Mouse (Mus musculus) stomach, postnatal 0 days (tissue): ENCODE data around the gene Glt28d2. TPM values are rescaled to one million over a fixed set of nuclear protein-coding genes. Genes with fewer than 3 reads are reported as not detected.
A peak's percentile ranks its signal among the peaks of the same experiment; 100 is the strongest.

ENCODE experiments used
- ATAC-seq: fragments of 200-750 bp; cut with Nextera tagmentation; 2 replicates; pipeline ENCODE4 v1.8.0; 2017; ENCODE audit not compliant: low FRiP score, low TSS enrichment
- DNase-seq: peaks from one replicate; pipeline ENCODE4 v3.0.0-alpha.2; 2016; ENCODE audit warnings: low spot score
- H3K27ac ChIP-seq: fragments of 300-500 bp; sonication (generic); replicated peaks from 2 replicates; pipeline ENCODE4 v1.5.1; 2014; ENCODE audit warnings: mild to moderate bottlenecking, control low read depth
- H3K27me3 ChIP-seq: fragments of 300-500 bp; sonication (generic); 2 replicates; pipeline ENCODE4 v1.6.1; 2014; ENCODE audit warnings: low read length; ENCODE audit not compliant: control insufficient read depth, insufficient read depth
- H3K36me3 ChIP-seq: fragments of 300-500 bp; sonication (generic); 2 replicates; pipeline ENCODE4 v1.6.1; 2014; ENCODE audit warnings: low read length, mixed read lengths; ENCODE audit not compliant: control insufficient read depth, insufficient read depth
- H3K4me1 ChIP-seq: fragments of 300-500 bp; sonication (generic); replicated peaks from 2 replicates; pipeline ENCODE4 v1.6.1; 2014; ENCODE audit warnings: antibody characterized with exemption; ENCODE audit not compliant: control insufficient read depth, insufficient read depth
- H3K4me2 ChIP-seq: fragments of 300-500 bp; sonication (generic); replicated peaks from 2 replicates; pipeline ENCODE4 v1.6.1; 2014; ENCODE audit warnings: low read depth, mild to moderate bottlenecking, control low read depth, moderate library complexity
- H3K4me3 ChIP-seq: fragments of 300-500 bp; sonication (generic); 2 replicates; pipeline ENCODE4 v1.5.1; 2014; ENCODE audit warnings: low read depth, low read length, control low read depth
- H3K9ac ChIP-seq: fragments of 300-500 bp; sonication (generic); 2 replicates; pipeline ENCODE4 v1.6.1; 2014; ENCODE audit warnings: mild to moderate bottlenecking, low read length, control low read depth, mixed read lengths
- H3K9me3 ChIP-seq: fragments of 300-500 bp; sonication (generic); 2 replicates; pipeline ENCODE4 v1.6.1; 2016; ENCODE audit warnings: low read length; ENCODE audit not compliant: control insufficient read depth
- CTCF ChIP-seq: IDR thresholded peaks from 2 replicates; pipeline ENCODE4 v1.5.1; 2016; ENCODE audit warnings: antibody characterized with exemption, low read depth, mild to moderate bottlenecking, moderate library complexity
- EP300 ChIP-seq: optimal IDR thresholded peaks from 2 replicates; pipeline ENCODE3; 2016; ENCODE audit warnings: antibody characterized with exemption
- WGBS: fragments of 180-500 bp; shearing (Covaris S2); extraction: QIAGEN DNeasy Blood & Tissue Kit; methylation state at CpG from one replicate; pipeline ENCODE4 v1.1.7; 2014; 5-methylcytosine and 5-hydroxymethylcytosine counted together
- polyA plus RNA-seq: library from polyadenylated mRNA; unstranded; fragments of >200 nt; fragmentation: Nextera tagmentation; extraction: Ambion mirVana; gene quantifications from 2 replicates; pipeline ENCODE4 v1.2.1, GENCODE M21; 2015

Gene Glt28d2
- polyA plus RNA-seq, 1 experiment from 2014 or later = 6.5 TPM

DNA sequence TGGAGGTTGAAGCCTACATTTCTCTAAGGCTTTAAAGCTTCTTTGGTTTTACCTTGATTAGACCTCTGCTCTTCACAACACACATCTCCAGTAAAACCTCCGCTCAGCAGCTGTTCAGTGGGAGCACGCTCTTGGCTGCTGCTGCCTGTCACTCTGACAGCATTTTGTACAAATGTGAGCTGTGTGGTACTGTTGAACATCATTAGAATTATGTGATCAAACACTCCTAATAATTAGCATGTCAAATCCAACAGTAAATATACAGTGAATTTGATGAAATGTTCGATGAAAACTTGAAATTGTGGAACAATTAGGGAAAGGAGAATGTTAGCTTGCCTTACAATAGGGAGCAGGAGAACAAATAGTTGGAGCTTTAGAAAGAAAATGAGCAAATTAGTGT lies 32.3 kb downstream of the Glt28d2 start:
- H3K27me3 ChIP-seq = no peaks in the 10 kb centered on the region
- WGBS = 89% methylated on average over 3 of the region's 3 CpGs
- H3K27ac ChIP-seq = no peak overlapping the region
- no peak overlapping the region for H3K4me3 ChIP-seq
- H3K36me3 ChIP-seq = no peaks in the 10 kb centered on the region
- no peak overlapping the region for H3K4me2 ChIP-seq
- H3K9ac ChIP-seq = no peak overlapping the region
- ATAC-seq (no peak), DNase-seq (no peak)
- no peak for TF ChIP-seq EP300
- TF ChIP-seq CTCF = no peak
- no peaks in the 10 kb centered on the region for H3K4me1 ChIP-seq
- no peaks in the 10 kb centered on the region for H3K9me3 ChIP-seq

DNA sequence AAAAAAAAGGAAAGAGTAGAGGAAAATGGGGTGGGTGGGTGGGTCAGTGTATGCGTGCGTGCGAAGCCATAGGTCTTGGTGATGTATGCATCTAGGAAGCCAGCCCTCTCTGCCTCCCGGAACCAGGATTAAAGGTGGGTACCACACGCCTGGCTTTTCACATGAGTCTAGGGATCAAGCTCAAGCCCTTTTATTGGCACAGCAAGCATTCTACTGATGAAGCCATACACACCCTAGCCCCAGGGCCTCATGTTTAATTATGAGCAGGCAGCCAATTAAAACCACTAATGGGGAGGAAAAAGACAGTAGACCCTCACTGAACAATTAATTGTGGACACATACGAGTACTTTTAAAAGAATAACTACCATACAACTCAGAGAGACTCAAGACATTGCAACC lies 33.2 kb downstream of the Glt28d2 start:
- H3K9me3 ChIP-seq = no peaks in the 10 kb centered on the region
- H3K27ac ChIP-seq = no peak overlapping the region
- no peak overlapping the region for H3K4me2 ChIP-seq
- ATAC-seq (no peak), DNase-seq (no peak)
- no peak overlapping the region for H3K9ac ChIP-seq
- no peak overlapping the region for H3K4me3 ChIP-seq
- TF ChIP-seq CTCF = no peak
- TF ChIP-seq EP300 = no peak
- H3K27me3 ChIP-seq = no peaks in the 10 kb centered on the region
- WGBS = 84% methylated on average over 6 of the region's 6 CpGs
- H3K4me1 ChIP-seq = no peaks in the 10 kb centered on the region
- H3K36me3 ChIP-seq = no peaks in the 10 kb centered on the region

DNA sequence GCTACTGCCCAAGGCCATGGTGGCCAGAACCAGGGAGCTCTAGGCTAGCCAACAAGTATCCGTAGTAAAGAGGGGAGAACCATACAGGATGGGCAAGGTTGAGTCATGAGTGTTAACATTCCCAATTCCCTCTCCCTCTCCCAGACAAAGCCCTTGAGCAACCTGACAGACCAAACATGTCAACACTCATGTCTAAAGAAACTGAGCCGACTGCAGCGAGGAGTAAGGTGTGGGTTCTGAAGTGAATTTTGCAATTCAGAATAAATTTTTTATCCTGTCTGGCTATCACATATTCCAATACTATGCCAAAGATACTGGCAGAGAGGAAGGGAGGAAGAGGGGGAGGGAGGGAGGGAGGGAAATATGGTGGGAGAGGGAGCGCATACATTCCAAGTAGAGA lies 33.6 kb downstream of the Glt28d2 start:
- H3K9ac ChIP-seq = no peak overlapping the region
- DNase-seq = no peak
- no peak overlapping the region for H3K4me3 ChIP-seq
- no peak overlapping the region for H3K4me2 ChIP-seq
- 66% methylated on average over 4 of the region's 4 CpGs for WGBS
- no peak overlapping the region for H3K27ac ChIP-seq
- no peaks in the 10 kb centered on the region for H3K9me3 ChIP-seq
- no peaks in the 10 kb centered on the region for H3K4me1 ChIP-seq
- ATAC-seq = no peak
- no peaks in the 10 kb centered on the region for H3K27me3 ChIP-seq
- TF ChIP-seq CTCF = no peak
- no peak for TF ChIP-seq EP300
- H3K36me3 ChIP-seq = no peaks in the 10 kb centered on the region

DNA sequence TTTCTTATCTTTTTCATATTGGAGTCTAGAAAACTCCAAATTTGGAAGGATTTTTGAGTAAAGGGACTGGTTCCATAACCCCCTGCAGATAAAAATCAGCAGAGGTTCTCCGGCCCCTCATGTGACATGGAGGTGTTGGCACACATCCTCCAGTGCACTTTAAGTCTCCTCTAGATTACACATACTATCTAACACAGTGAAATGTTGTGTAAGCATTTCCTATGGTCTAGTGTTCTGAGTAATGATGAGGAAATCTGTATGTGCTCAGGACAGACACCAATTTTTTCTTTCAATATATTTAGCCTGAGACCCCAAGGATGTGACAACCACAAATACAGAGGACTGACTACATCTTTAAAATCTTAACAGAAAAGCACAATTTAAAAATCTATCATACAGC lies 37.2 kb downstream of the Glt28d2 start:
- Histone ChIP-seq H3K27me3 (no peaks in the 10 kb centered on the region), H3K36me3 (no peaks in the 10 kb centered on the region), H3K27ac (no peak overlapping the region), H3K9me3 (no peaks in the 10 kb centered on the region), H3K4me3 (no peak overlapping the region), H3K4me2 (no peak overlapping the region), H3K9ac (no peak overlapping the region), H3K4me1 (no peaks in the 10 kb centered on the region)
- no peak for ATAC-seq
- WGBS = 67% methylated on average over 1 of the region's 1 CpGs
- no peak for DNase-seq
- no peak for TF ChIP-seq CTCF

DNA sequence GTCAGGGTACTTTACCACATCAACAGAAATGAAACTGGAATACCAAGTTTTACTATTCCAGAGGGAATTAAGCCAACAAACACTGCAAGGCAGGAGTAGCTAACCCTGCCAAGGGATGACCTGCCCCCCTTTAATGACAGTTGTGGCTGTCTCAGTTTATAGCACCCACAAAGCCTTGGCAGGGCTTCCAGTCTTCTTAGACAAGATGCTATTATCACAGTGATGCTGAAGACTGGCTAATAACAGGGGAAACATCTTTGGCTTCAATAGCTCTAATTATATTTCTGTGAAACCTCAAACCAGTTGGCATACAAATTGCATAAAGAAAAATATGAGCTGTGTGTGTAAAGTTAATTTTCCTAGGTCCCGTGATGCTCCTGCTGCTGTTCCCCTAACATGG lies 41.0 kb downstream of the Glt28d2 start:
- 86% methylated on average over 1 of the region's 1 CpGs for WGBS
- no peak for TF ChIP-seq CTCF
- TF ChIP-seq EP300 = no peak
- H3K9ac ChIP-seq = no peak overlapping the region
- no peak overlapping the region for H3K4me3 ChIP-seq
- no peaks in the 10 kb centered on the region for H3K9me3 ChIP-seq
- H3K36me3 ChIP-seq = no peaks in the 10 kb centered on the region
- 0 out of 2 replicates have a peak, but pooled peaks cover 3% of the 10 kb centered on the region for H3K4me1 ChIP-seq
- ATAC-seq (no peak), DNase-seq (no peak)
- no peak overlapping the region for H3K4me2 ChIP-seq
- H3K27ac ChIP-seq = no peak overlapping the region
- no peaks in the 10 kb centered on the region for H3K27me3 ChIP-seq

DNA sequence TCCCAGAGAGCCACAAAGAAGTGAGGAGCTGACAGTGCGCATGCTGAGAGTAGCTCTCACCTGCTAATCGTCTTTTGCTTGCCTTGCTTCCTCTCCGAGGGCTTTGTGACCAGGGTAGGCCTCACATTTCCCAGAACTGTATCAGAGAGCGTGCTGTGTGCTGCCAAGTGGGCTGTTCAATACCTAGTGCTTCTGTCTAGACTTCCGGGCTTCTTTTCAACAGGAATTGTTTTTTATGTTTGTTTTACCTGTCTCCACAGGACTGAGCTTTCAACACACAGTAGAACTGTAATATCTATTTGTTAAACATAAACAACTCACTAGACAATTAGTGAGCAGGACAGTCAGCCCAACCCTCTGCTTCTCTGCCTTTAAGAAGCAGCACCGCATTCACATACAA lies 42.0 kb downstream of the Glt28d2 start:
- Histone ChIP-seq H3K36me3 (no peaks in the 10 kb centered on the region), H3K4me1 (0 out of 2 replicates have a peak, but pooled peaks cover 3% of the 10 kb centered on the region), H3K27me3 (no peaks in the 10 kb centered on the region), H3K4me2 (no peak overlapping the region), H3K4me3 (no peak overlapping the region), H3K9me3 (no peaks in the 10 kb centered on the region), H3K9ac (no peak overlapping the region), H3K27ac (peak overlapping the region; percentile 35; the same call in 1 of the 2 replicates)
- TF ChIP-seq EP300 (no peak), CTCF (no peak)
- WGBS = 42% methylated on average over 6 of the region's 6 CpGs
- DNase-seq (peak; percentile 39), ATAC-seq (peak; percentile 77; the same call in 1 of the 2 replicates)
